Mouse (Mus musculus) heart, embryonic 12.5 days (tissue): ENCODE results near the gene Palld. TPM values are rescaled to one million over a fixed set of nuclear protein-coding genes. Genes with fewer than 3 reads are reported as not detected.
A peak's percentile ranks its signal among the peaks of the same experiment; 100 is the strongest.

Source experiments
- ATAC-seq: fragments of 200-750 bp; cut with Nextera tagmentation; 2 replicates; pipeline ENCODE4 v1.8.0; 2017; ENCODE audit warnings: moderate TSS enrichment, moderate library complexity; ENCODE audit not compliant: insufficient number of reproducible peaks, low FRiP score
- H3K27ac ChIP-seq: fragments of 300-500 bp; sonication (generic); 2 replicates; pipeline ENCODE4 v1.5.1; 2016; ENCODE audit warnings: mild to moderate bottlenecking, moderate library complexity; ENCODE audit not compliant: poor library complexity, severe bottlenecking
- H3K27me3 ChIP-seq: fragments of 300-500 bp; sonication (generic); replicated peaks from 2 replicates; pipeline ENCODE4 v1.6.1; 2016; ENCODE audit warnings: mild to moderate bottlenecking, moderate library complexity
- H3K36me3 ChIP-seq: fragments of 300-500 bp; sonication (generic); 2 replicates; pipeline ENCODE4 v1.6.1; 2016; ENCODE audit warnings: mild to moderate bottlenecking, moderate library complexity
- H3K4me1 ChIP-seq: fragments of 300-500 bp; sonication (generic); replicated peaks from 2 replicates; pipeline ENCODE4 v1.6.1; 2016; ENCODE audit warnings: mild to moderate bottlenecking
- H3K4me2 ChIP-seq: fragments of 300-500 bp; sonication (generic); 2 replicates; pipeline ENCODE4 v1.6.1; 2016; ENCODE audit warnings: mild to moderate bottlenecking, moderate library complexity
- H3K4me3 ChIP-seq: fragments of 300-500 bp; sonication (generic); 2 replicates; pipeline ENCODE4 v1.5.1; 2016; ENCODE audit warnings: mild to moderate bottlenecking
- H3K9ac ChIP-seq: fragments of 300-500 bp; sonication (generic); 2 replicates; pipeline ENCODE4 v1.6.1; 2016; ENCODE audit warnings: mild to moderate bottlenecking, moderate library complexity
- H3K9me3 ChIP-seq: fragments of 300-500 bp; sonication (generic); replicated peaks from 2 replicates; pipeline ENCODE4 v1.6.1; 2016; ENCODE audit warnings: mild to moderate bottlenecking, moderate library complexity
- WGBS: fragments of 180-500 bp; shearing (Covaris S2); methylation state at CpG from one replicate; pipeline ENCODE4 v1.1.7; 2016; 5-methylcytosine and 5-hydroxymethylcytosine counted together
- polyA plus RNA-seq: library from polyadenylated mRNA; unstranded; fragments of >200 nt; fragmentation: Nextera tagmentation; extraction: Ambion mirVana; gene quantifications from 2 replicates; pipeline ENCODE4 v1.2.1, GENCODE M21; 2016

Gene Palld
- polyA plus RNA-seq, 1 experiment from 2014 or later, result 208 TPM

DNA sequence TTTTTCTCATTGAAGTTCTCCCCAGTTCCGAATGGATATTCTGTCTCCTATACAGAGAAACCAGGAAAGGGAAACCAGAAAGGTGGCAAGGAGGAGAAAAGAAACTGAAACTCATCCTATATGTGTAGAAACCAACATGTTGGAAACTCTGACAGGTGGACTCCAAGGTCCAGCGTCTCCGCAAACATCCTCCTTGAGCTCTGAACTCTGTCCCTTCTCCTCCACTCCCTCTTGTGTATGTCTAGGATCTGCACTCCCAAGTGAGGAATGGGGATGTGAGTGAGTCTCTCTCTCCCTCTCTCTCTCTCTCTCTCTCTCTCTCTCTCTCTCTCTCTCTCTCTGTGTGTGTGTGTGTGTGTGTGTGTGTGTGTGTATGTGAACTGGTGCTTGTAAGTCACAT, 6.8 kb upstream of the Palld start:
- H3K9me3 ChIP-seq, result no peaks in the 10 kb centered on the region
- H3K27ac ChIP-seq, result peak overlapping the region; percentile 87
- peaks cover 24% of the 10 kb centered on the region for H3K4me1 ChIP-seq
- WGBS, result 52% methylated on average over 3 of the region's 3 CpGs
- H3K4me2 ChIP-seq, result peak overlapping the region; percentile 28
- H3K4me3 ChIP-seq, result no peak overlapping the region
- no peaks in the 10 kb centered on the region for H3K27me3 ChIP-seq
- no peaks in the 10 kb centered on the region for H3K36me3 ChIP-seq
- no peak for ATAC-seq
- no peak overlapping the region for H3K9ac ChIP-seq

DNA sequence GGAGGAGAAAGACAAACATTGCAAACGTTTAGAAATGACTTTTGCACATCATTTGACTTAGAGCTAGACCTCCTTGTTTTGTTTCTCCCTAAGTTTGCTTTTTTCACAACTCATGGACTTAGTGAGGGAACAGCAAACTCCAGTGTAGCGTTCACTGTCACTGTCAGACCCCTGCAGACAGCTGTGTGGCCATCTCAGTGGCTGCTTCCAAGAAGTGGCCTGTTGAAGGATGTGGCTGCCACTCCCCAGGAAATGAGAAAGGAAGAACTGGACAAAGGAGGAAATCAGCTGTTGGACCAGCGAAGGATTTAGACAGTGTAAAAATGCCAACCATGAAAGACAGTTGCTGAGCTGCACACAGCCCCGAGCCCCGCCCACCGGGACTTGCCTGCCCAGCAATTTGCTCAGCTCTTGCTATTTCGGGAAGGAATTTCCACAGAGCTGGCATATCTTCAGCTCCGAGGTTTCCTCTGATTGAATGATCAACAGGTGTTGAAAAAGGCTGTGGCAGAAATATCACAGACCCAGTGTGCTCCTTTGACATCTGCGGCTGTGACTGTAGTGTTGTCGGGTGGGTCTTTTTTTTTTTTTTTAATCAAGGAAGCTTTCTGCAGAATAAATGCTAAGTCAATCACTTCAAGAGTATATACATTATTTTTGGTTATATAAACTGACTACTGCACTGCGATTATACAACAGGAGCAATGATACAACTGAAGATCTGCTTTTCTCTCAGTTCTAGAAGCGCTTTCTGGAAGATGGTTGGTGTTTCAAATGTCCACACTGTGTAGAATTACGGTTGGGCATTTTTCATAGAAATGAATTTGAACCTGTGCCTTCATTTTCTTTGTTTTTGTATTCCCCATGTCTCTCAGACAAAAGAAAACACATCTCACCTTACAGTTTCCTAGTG, 6.1 kb upstream of the Palld start:
- peaks cover 17% of the 10 kb centered on the region for H3K4me1 ChIP-seq
- peak overlapping the region; percentile 54 for H3K4me2 ChIP-seq
- peak; percentile 90 for ATAC-seq
- H3K4me3 ChIP-seq, result no peak overlapping the region
- H3K27me3 ChIP-seq, result no peaks in the 10 kb centered on the region
- no peaks in the 10 kb centered on the region for H3K9me3 ChIP-seq
- H3K27ac ChIP-seq, result peak overlapping the region; percentile 97
- WGBS, result 18% methylated on average over 13 of the region's 13 CpGs
- no peaks in the 10 kb centered on the region for H3K36me3 ChIP-seq
- H3K9ac ChIP-seq, result no peak overlapping the region

DNA sequence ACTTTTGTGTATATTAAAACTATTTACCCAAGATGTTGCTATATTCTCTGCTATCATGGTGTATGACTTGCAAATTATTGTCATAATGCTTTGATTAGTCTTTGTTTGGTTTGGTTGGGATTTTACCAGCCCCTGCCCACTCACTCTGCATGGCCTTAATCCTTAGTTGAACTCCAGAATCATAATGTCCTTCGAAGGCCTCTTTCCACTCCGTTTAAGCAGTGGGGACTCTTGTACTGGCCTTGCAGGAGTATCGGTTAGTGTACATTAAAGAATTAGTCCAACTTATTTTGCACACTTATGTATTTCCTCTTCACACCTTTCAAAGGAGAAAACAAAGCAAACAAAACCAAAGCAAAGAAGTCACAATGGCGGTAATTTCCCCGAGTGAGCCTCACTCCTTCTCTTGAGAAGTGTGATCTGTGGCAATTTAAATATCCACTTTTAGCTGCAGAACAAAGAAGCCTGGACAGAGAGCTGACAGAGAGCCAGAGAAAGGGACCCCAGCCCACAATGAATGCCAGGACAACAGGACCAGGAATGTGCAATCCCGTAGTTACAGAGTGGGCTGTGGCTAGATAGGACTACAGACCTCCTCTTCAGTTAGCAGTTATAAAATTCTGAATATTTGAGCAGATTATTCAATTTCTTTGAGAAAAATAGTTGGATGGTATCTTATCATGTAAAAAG, 1.3 kb downstream of the Palld start:
- ATAC-seq, result no peak
- peaks cover 21% of the 10 kb centered on the region for H3K4me1 ChIP-seq
- peak overlapping the region; percentile 82 for H3K27ac ChIP-seq
- peak overlapping the region; percentile 57 for H3K4me3 ChIP-seq
- peaks cover 9% of the 10 kb centered on the region for H3K36me3 ChIP-seq
- H3K27me3 ChIP-seq, result no peaks in the 10 kb centered on the region
- H3K9me3 ChIP-seq, result no peaks in the 10 kb centered on the region
- peak overlapping the region; percentile 76 for H3K9ac ChIP-seq
- 48% methylated on average over 6 of the region's 6 CpGs for WGBS
- H3K4me2 ChIP-seq, result peak overlapping the region; percentile 65

DNA sequence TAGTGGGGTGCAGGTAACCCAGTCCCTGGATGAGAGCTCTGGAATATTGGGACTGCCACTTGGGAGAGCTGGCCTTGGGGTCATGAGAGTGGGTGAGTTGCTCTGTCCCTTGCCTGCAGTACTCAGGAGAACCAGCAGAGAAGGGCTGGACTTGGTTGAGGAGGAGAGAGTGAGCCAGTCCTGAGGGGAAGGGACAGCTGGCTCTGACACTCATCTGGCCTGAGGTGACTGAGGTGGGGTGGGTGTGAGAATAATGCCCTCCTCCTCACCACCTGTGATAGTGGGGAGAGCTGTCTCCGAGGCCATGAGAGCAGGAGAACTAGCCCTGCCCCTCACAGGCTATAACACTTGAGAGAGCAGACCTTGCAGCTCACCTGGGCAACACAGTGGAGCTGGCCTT, 5.1 kb downstream of the Palld start:
- Histone ChIP-seq H3K4me1 (peaks cover 30% of the 10 kb centered on the region), H3K36me3 (peaks cover 13% of the 10 kb centered on the region), H3K27me3 (no peaks in the 10 kb centered on the region), H3K4me3 (no peak overlapping the region), H3K4me2 (peak overlapping the region; percentile 52), H3K27ac (no peak overlapping the region), H3K9ac (0 out of 2 replicates have a peak overlapping the region, but pooled peaks have one; percentile 20), H3K9me3 (no peaks in the 10 kb centered on the region)
- 35% methylated on average over 1 of the region's 1 CpGs for WGBS
- ATAC-seq, result 0 out of 2 replicates have a peak, but pooled peaks have one; percentile 29

DNA sequence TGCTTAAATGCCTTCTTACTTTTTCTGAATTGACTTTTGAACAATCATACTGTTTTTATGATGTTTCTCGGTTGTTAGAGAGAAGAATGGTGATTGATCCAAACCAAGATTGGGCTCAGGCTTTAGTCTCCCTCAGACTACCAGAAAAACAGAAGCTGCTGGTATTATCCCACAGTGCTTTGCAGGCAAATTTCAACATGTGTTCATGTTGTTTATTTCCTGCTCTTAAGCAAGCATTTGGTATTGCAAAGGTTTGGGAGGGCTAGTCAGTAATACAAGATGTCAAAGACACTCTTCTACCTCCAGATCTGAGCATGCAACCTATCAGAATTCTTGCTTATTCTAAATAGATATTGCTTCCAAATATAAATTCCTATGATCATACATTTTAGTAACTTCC, 5.7 kb downstream of the Palld start:
- Histone ChIP-seq H3K4me2 (no peak overlapping the region), H3K36me3 (peaks cover 14% of the 10 kb centered on the region), H3K27me3 (no peaks in the 10 kb centered on the region), H3K9me3 (no peaks in the 10 kb centered on the region), H3K27ac (no peak overlapping the region), H3K4me3 (no peak overlapping the region), H3K9ac (no peak overlapping the region), H3K4me1 (peaks cover 30% of the 10 kb centered on the region)
- WGBS, result 71% methylated on average over 1 of the region's 1 CpGs
- ATAC-seq, result no peak

DNA sequence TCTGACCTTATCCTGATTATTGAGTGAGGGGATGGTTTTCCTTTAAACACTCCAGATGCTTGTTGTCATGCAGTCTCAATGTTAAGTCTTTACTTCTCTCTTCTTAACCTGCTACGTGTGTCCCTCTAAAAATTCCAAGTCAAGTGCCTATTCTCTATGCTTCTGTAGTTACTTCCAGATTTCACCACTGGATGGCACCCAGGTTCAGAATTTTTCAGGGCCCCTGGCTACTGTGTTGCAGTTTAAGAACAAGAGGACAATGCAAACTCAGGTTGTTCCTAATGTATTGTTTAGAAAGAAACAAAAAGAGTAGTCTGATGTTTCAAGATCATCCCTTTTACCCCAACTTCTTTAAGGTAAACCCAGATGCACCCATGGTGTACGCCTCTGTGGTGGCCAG, 8.4 kb downstream of the Palld start:
- Histone ChIP-seq H3K9ac (no peak overlapping the region), H3K9me3 (no peaks in the 10 kb centered on the region), H3K36me3 (peaks cover 14% of the 10 kb centered on the region), H3K4me3 (no peak overlapping the region), H3K4me2 (no peak overlapping the region), H3K27me3 (no peaks in the 10 kb centered on the region), H3K27ac (no peak overlapping the region), H3K4me1 (peaks cover 25% of the 10 kb centered on the region)
- 61% methylated on average over 2 of the region's 2 CpGs for WGBS
- no peak for ATAC-seq

DNA sequence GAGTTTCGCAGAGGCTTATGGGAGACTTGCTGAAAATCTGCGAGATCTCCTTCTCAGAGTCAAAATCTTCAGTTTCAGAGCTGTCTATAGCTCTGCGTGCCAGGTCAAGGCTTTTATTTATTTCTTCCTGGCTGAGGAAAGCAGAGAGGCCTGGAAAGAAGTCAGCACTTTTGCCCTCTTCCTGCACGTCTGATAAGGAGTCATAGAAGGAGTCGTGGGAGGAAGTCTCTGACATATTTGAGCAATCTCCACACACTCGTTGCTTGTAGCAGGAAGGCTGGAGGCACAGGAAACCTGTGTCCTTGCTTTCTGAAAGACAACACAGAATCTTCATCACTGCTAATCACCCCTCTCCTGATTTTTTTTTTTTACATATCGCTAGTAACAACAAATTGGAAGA, 24.9 kb downstream of the Palld start:
- no peak overlapping the region for H3K9ac ChIP-seq

DNA sequence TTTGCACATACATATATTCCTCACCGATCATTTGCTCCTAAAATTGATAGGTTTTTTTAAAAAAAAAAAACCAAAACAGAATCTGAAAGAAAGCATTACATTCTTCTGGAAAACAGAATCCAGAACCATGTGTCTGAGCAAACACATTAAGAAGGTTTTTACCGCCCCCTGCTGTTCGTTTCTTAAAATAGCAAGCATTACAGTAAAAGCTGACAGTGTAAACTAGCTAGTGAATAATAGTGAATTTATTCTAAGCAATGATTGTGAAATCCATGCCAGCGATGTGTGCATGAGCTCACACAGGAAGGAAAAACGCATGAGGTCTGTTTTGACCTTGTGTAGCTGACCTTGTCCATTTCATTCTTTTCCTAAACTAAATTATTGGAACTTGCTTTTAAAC, 27.2 kb downstream of the Palld start:
- Histone ChIP-seq H3K4me3 (no peak overlapping the region), H3K36me3 (peaks cover 28% of the 10 kb centered on the region)
- 11% methylated on average over 5 of the region's 5 CpGs for WGBS

More for the DNA sequence above, 24.9 kb downstream of the Palld start:
- WGBS, result 31% methylated on average over 7 of the region's 7 CpGs
- Histone ChIP-seq H3K4me3 (no peak overlapping the region), H3K36me3 (peaks cover 23% of the 10 kb centered on the region), H3K27me3 (no peaks in the 10 kb centered on the region), H3K4me2 (peak overlapping the region; percentile 39), H3K27ac (peak overlapping the region; percentile 19; the same call in 1 of the 2 replicates), H3K4me1 (peaks cover 23% of the 10 kb centered on the region), H3K9me3 (0 out of 2 replicates have a peak, but pooled peaks cover 2% of the 10 kb centered on the region)
- peak; percentile 59; the same call in 1 of the 2 replicates for ATAC-seq

DNA sequence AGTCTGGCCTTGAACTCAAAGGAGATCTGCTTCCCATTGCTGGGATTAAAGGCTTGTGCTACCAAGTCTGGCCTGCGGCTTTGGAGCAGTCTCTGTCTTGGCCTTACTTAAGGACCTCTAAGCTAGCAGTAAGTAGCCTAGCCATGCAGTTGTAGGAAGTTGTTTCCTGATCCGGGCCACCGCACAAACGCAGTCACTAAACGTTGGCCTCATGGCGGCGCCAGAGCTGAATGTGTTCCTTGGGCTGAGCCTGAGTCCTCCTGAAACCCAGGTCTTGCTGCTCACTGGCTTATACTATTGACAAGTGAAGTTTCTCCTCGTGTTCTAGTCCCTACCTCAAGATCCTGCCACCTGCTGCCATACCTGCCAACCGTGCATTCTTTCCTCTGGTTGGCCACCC, 28.5 kb downstream of the Palld start:
- ATAC-seq, result no peak
- no peak overlapping the region for H3K4me2 ChIP-seq
- H3K36me3 ChIP-seq, result peaks cover 29% of the 10 kb centered on the region
- no peak overlapping the region for H3K4me3 ChIP-seq
- H3K27me3 ChIP-seq, result no peaks in the 10 kb centered on the region
- H3K4me1 ChIP-seq, result peaks cover 20% of the 10 kb centered on the region
- 47% methylated on average over 9 of the region's 9 CpGs for WGBS
- no peak overlapping the region for H3K9ac ChIP-seq
- 0 out of 2 replicates have a peak, but pooled peaks cover 2% of the 10 kb centered on the region for H3K9me3 ChIP-seq
- no peak overlapping the region for H3K27ac ChIP-seq

More for the DNA sequence above, 27.2 kb downstream of the Palld start:
- 0 out of 2 replicates have a peak, but pooled peaks cover 2% of the 10 kb centered on the region for H3K9me3 ChIP-seq
- H3K27ac ChIP-seq, result no peak overlapping the region
- no peak overlapping the region for H3K9ac ChIP-seq
- H3K27me3 ChIP-seq, result no peaks in the 10 kb centered on the region
- H3K4me2 ChIP-seq, result no peak overlapping the region
- peaks cover 20% of the 10 kb centered on the region for H3K4me1 ChIP-seq
- ATAC-seq, result no peak

DNA sequence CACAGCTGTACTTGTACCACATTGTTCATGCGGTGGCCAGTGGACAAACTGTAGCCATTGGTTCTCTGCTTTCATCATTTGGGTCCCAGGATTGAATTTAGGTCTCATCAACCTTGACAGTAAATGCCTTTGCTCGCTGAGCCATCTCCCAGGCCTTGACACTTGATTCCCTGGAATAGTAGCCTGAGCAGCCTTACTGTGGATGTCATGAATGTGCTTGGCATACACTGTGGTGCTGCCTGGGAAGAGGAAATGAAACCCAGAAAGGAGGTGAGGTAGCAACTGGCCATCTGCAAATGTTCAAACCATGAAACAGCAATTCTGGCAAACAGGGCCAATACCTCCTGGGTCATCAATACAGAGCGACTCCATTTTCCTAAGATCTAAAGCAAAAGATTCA, 34.0 kb downstream of the Palld start:
- Histone ChIP-seq H3K27me3 (no peaks in the 10 kb centered on the region), H3K9me3 (no peaks in the 10 kb centered on the region), H3K4me3 (no peak overlapping the region), H3K4me1 (peaks cover 8% of the 10 kb centered on the region; the same call in 1 of the 2 replicates), H3K4me2 (no peak overlapping the region), H3K36me3 (peaks cover 25% of the 10 kb centered on the region), H3K27ac (no peak overlapping the region), H3K9ac (no peak overlapping the region)
- 84% methylated on average over 3 of the region's 3 CpGs for WGBS
- no peak for ATAC-seq

DNA sequence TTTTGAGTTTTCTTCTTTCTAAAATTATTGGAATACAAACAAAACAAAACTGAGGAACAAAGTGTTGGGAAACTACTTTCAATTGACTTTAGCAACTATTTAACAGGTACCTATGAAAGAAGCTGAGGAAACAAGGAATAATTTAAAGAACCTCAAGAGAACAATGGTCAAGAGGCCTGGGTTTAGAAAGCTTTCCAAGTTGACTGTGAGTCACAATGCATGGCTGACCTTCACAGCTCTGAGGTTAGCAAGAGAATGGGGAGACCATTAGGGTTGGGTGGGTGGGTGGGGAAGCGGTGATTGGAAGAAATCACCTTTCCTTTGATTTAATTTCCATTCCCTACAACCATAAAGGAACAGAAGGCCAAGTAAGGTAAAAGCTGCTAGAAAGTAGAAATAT, 35.6 kb downstream of the Palld start:
- no peaks in the 10 kb centered on the region for H3K9me3 ChIP-seq
- no peaks in the 10 kb centered on the region for H3K27me3 ChIP-seq
- no peak overlapping the region for H3K4me3 ChIP-seq
- no peak overlapping the region for H3K27ac ChIP-seq
- H3K36me3 ChIP-seq, result peaks cover 22% of the 10 kb centered on the region
- ATAC-seq, result no peak
- H3K9ac ChIP-seq, result no peak overlapping the region
- no peak overlapping the region for H3K4me2 ChIP-seq
- peaks cover 8% of the 10 kb centered on the region; the same call in 1 of the 2 replicates for H3K4me1 ChIP-seq
- WGBS, result 96% methylated on average over 1 of the region's 1 CpGs
